ENCODE assay signal across 9 mouse cellular contexts in the genomic region with DNA sequence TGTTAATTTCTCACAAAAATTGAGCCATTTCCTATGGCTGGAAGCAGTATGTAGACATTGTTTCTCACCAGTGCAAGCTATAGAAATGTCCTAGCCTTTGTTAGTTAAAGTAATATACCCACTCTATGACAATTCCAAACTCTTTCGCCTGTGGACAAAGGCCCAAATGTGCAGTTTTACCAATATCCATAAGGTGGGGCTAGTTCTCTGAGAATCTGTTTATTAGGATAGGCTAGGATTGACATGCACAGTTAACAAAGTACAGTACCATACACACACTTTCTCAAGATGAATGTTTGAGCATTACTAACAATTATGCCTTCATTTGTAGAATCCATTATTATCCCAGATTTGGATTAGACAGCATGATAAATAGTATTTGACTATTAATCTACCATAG. TPM values are rescaled to one million over a fixed set of nuclear protein-coding genes. Genes with fewer than 3 reads are reported as not detected.
DNase-seq lines count a peak whose midpoint lies in the region; ATAC-seq lines count a peak whose summit lies in the region.
"Had no signal": no experiment of that assay in that cellular context is flagged by ENCODE, and none has a peak within 500 bp of the region (broad histone marks: within the 10 kb centered on the region; RNA-seq: fewer than 3 reads in every experiment).

No protein-coding gene starts in this region.

- no peak for ATAC-seq in CD4-positive, CD25-positive, alpha-beta regulatory T cell, adult 4 months
- peak; percentile 47; the same call in 1 of the 2 replicates for ATAC-seq in limb, embryonic 11.5 days (ENCODE audit: insufficient number of reproducible peaks, low FRiP score, low TSS enrichment, low read depth)
- ATAC-seq in heart, embryonic 16.5 days (replicated peaks; ENCODE audit: extremely low read depth, insufficient read depth, low FRiP score): 0 out of 2 replicates have a peak, but pooled peaks have one; percentile 58

- H3K27me3 ChIP-seq in limb, embryonic 11.5 days (ENCODE audit: control insufficient read depth, insufficient read depth, low read length): no peaks in the 10 kb centered on the region
- no peaks in the 10 kb centered on the region for H3K27me3 ChIP-seq in limb, embryonic 10.5 days (ENCODE audit: low read depth, poor library complexity, severe bottlenecking)
- H3K27me3 ChIP-seq in heart, embryonic 16.5 days (ENCODE audit: control insufficient read depth, insufficient read depth, low read length): no peaks in the 10 kb centered on the region
- no peaks in the 10 kb centered on the region for H3K27me3 ChIP-seq in splenic B cell, adult 2 months (ENCODE audit: control insufficient read depth, insufficient read depth, low read length, poor library complexity, severe bottlenecking)

- no peaks in the 10 kb centered on the region for H3K9me3 ChIP-seq in limb, embryonic 11.5 days (ENCODE audit: control insufficient read depth, low read length)
- no peaks in the 10 kb centered on the region for H3K9me3 ChIP-seq in limb, embryonic 10.5 days (replicated peaks)
- no peaks in the 10 kb centered on the region for H3K9me3 ChIP-seq in heart, embryonic 16.5 days (replicated peaks; ENCODE audit: control insufficient read depth, low read length)

- H3K4me1 ChIP-seq in limb, embryonic 11.5 days (ENCODE audit: control insufficient read depth, insufficient read depth, low read length): no peaks in the 10 kb centered on the region
- no peaks in the 10 kb centered on the region for H3K4me1 ChIP-seq in limb, embryonic 10.5 days
- no peaks in the 10 kb centered on the region for H3K4me1 ChIP-seq in heart, embryonic 16.5 days (ENCODE audit: control insufficient read depth, insufficient read depth, low read length)

- DNase-seq in CD4-positive, CD25-positive, alpha-beta regulatory T cell, adult 2 months (ENCODE audit: low read depth, low spot score): peak; percentile 1
- DNase-seq in limb, embryonic 11.5 days (ENCODE audit: low spot score): no peak
- DNase-seq in limb, embryonic 10.5 days (ENCODE audit: low spot score): no peak
- DNase-seq in layer of hippocampus, postnatal 10 days (ENCODE audit: low spot score in 2 of 2): peak; percentile 8 to 17
- DNase-seq in splenic B cell, adult 2 months (ENCODE audit: low read depth, low spot score): peak; percentile 7
- DNase-seq in urinary bladder, postnatal 4 days (ENCODE audit: low spot score in 2 of 2): no peak

- H3K27ac ChIP-seq in limb, embryonic 11.5 days (replicated peaks; ENCODE audit: low read depth, low read length): no peak overlapping the region
- H3K27ac ChIP-seq in limb, embryonic 10.5 days: no peak overlapping the region
- H3K27ac ChIP-seq in heart, embryonic 16.5 days (ENCODE audit: low read length): no peak overlapping the region

- no peak overlapping the region for H3K4me3 ChIP-seq in limb, embryonic 11.5 days (ENCODE audit: low read depth, low read length)
- H3K4me3 ChIP-seq in limb, embryonic 10.5 days: no peak overlapping the region
- no peak overlapping the region for H3K4me3 ChIP-seq in heart, embryonic 16.5 days (ENCODE audit: low read length)

- no peaks in the 10 kb centered on the region for H3K36me3 ChIP-seq in limb, embryonic 11.5 days (ENCODE audit: control insufficient read depth, insufficient read depth, low read length)
- H3K36me3 ChIP-seq in limb, embryonic 10.5 days: 0 out of 2 replicates have a peak, but pooled peaks cover 6% of the 10 kb centered on the region
- H3K36me3 ChIP-seq in heart, embryonic 16.5 days (ENCODE audit: control insufficient read depth, insufficient read depth): no peaks in the 10 kb centered on the region
- no peaks in the 10 kb centered on the region for H3K36me3 ChIP-seq in splenic B cell, adult 2 months (ENCODE audit: control insufficient read depth, insufficient read depth, low read length, poor library complexity, severe bottlenecking)

- no peak overlapping the region for H3K4me2 ChIP-seq in limb, embryonic 11.5 days (ENCODE audit: low read depth, severe bottlenecking)
- H3K4me2 ChIP-seq in heart, embryonic 16.5 days (ENCODE audit: low read depth, low read length): no peak overlapping the region

- 46% methylated on average over 1 of the region's 1 CpGs for WGBS in limb, embryonic 11.5 days
- 59% methylated on average over 1 of the region's 1 CpGs for WGBS in limb, embryonic 10.5 days
- WGBS in heart, embryonic 16.5 days: 40% methylated on average over 1 of the region's 1 CpGs

- no peak overlapping the region for H3K9ac ChIP-seq in limb, embryonic 11.5 days (ENCODE audit: low read length)
- no peak overlapping the region for H3K9ac ChIP-seq in heart, embryonic 16.5 days (ENCODE audit: low read length)

RNA-seq across cellular contexts. Expression of gene Lrrc19, which starts 19.8 kb away (rescaled TPM):
- polyA plus RNA-seq in CD4-positive, CD25-positive, alpha-beta regulatory T cell, adult 4 months (2017; shearing (Covaris generic)): not detected
- 1.2 and 1.3 TPM in 2 replicates for polyA plus RNA-seq in limb, embryonic 11.5 days (2014; fragmentation: Nextera tagmentation; extraction: Ambion mirVana)
- polyA plus RNA-seq in limb, embryonic 10.5 days (2016; fragmentation: Nextera tagmentation; extraction: Ambion mirVana): 1.0 and 1.1 TPM in 2 replicates
- polyA plus RNA-seq in heart, embryonic 16.5 days (2015; fragmentation: Nextera tagmentation; extraction: Ambion mirVana): 0.20 and 0.26 TPM in 2 replicates
- not detected for total RNA-seq in layer of hippocampus, postnatal 10 days (2021)
- polyA plus RNA-seq: frontal cortex, adult 2 months had no signal

RNA-seq across cellular contexts. Expression of gene Ift74, which starts 55.4 kb away (rescaled TPM):
- 1 to 10 TPM; 4.6 to 6.4 TPM for polyA plus RNA-seq in CD4-positive, CD25-positive, alpha-beta regulatory T cell, adult 4 months (2017; shearing (Covaris generic))
- polyA plus RNA-seq in limb, embryonic 11.5 days (2014; fragmentation: Nextera tagmentation; extraction: Ambion mirVana): 59.8 and 63.3 TPM in 2 replicates
- 38.8 and 44.9 TPM in 2 replicates for polyA plus RNA-seq in limb, embryonic 10.5 days (2016; fragmentation: Nextera tagmentation; extraction: Ambion mirVana)
- polyA plus RNA-seq in heart, embryonic 16.5 days (2015; fragmentation: Nextera tagmentation; extraction: Ambion mirVana): 13.1 and 14.8 TPM in 2 replicates
- 10 to 100 TPM; 24.6 to 28.9 TPM for total RNA-seq in layer of hippocampus, postnatal 10 days (2021)

Comparison
In these comparisons a context has a peak if more than half of its experiments do, and no peak if none do; other contexts are left out.
1. DNase-seq: peak in CD4-positive, CD25-positive, alpha-beta regulatory T cell, adult 2 months (single experiment), layer of hippocampus, postnatal 10 days (2 of 2) and splenic B cell, adult 2 months (single experiment); none in limb, embryonic 11.5 days (single experiment), limb, embryonic 10.5 days (single experiment) and urinary bladder, postnatal 4 days (0 of 2).